Mouse (Mus musculus) urinary bladder, postnatal 25 days (tissue): ENCODE measurements at regions not wholly inside any gene's neighbourhood (a gene's known extent, or its start where the extent isn't known, plus 50 kb on each side); places are given as distances from the start of the nearest gene placed in this dataset.

Experiments
- DNase-seq: peaks from one replicate; pipeline ENCODE4 v3.0.0; 2022; ENCODE audit warnings: low spot score

GRCm38 (mm10) chr15:50423082-50423665 is 3461.5 kb upstream of the Gm7489 start:
- no peak for DNase-seq

- DNase-seq, result no peak
Measured at GRCm38 (mm10) chr15:50449604-50450003, 3435.1 kb upstream of the Gm7489 start.

DNA sequence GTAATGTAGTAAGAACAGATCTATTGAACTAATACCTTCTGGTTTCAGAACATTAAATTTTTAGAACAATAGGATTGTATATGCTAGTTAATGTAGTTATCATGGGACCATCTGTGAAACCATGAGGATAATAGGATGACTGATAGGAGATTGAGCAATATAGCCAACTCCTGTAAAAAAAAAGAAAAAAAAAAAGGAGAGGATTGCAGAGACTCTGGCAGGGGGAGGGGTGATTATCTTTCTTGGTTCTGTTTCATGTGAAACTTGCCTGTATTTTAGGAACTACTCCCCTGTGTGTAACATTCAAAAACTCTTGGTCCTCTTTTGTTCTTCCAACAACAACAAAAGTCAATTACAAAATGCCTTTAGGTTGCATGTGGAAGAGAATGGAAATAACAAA is 3412.1 kb upstream of the Gm7489 start:
- no peak for DNase-seq

- DNase-seq, result no peak
Measured at GRCm38 (mm10) chr15:50498716-50499115, 3386.0 kb upstream of the Gm7489 start.

GRCm38 (mm10) chr15:50507999-50508624 is 3376.6 kb upstream of the Gm7489 start:
- DNase-seq, result no peak

- DNase-seq, result no peak
Measured at GRCm38 (mm10) chr15:50513036-50513435, 3371.7 kb upstream of the Gm7489 start.

DNA sequence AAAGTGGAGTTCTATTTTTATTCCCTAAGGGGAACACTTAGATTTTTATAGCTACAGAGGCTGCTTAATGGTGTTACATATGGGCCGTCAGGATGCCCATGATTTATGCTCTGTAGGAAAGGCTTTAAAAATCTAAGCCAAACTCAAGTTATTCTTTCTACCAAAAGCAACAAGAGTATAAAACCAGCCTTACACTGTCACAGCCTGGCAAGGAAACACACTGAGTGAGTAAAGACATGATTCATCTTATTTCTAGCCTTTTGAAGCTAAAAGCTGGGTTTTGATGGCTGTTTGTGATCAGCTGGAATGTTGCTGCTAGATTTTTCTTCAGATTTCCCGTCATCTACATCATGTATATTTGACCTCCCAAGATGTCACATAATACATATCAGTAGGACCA is 3359.9 kb upstream of the Gm7489 start:
- DNase-seq, result no peak

- DNase-seq, result no peak
Measured at GRCm38 (mm10) chr15:50534490-50534889, 3350.2 kb upstream of the Gm7489 start.

DNA sequence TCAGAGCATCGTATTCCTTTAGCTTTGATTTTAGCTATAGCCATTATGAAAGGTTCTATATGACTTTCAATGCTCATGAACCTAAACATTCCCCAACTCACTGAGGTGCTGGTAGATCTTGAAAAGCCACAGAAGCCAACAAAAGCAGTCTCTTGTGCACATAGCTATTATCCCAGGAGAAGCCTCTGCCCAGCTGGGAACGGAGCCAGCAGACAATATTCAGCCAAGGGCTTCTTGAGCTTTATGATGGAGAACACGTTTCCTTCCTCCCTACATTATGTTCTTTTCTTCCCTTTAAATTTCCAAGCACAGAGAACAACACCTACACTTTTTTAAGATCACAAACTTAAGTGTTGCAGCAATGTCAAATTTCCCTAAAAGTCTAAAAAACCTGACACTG is 3321.1 kb upstream of the Gm7489 start:
- no peak for DNase-seq

GRCm38 (mm10) chr15:50580811-50581210 is 3303.9 kb upstream of the Gm7489 start:
- no peak for DNase-seq

DNA sequence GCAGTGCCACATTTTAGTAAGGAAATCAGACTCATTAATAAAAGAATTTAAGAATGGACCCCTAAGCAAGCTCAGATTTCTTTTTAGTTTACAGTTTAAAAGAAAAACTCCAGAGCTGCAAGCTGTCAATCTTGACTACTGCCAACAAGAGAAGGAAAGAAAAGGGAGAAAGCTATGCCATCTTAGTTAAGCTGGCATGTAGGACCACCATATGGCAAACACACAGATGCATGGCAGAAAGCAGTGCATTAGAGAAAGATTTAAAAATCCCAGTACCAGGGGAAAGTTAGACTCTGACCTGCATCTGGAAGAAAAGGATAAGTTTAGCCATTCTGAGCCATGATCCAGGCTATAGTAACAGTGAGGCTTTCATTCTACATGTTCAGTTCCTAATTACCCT is 3300.8 kb upstream of the Gm7489 start:
- no peak for DNase-seq

DNA sequence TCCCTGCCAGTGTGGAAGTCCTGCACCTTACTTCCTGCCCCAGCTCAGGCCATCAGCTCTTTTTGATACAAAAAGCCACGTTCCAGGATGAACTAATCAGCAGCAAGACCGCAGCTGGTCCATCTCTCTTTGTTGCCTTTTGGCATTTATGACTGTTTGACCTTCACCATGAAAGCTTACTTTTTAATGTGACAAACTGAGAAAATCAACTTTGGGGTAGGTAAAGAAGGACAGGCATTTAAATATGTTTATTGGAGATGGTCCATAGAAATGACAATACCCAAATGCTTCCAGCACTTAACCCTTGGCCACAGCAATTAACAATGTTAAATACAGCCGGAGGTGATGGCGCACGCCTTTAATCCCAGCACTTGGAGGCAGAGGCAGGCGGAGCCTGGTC is 3299.2 kb upstream of the Gm7489 start:
- no peak for DNase-seq
